Mouse (Mus musculus) heart, adult 2 months (tissue): ENCODE measurements around the gene Pdcd4. TPM values are rescaled to one million over a fixed set of nuclear protein-coding genes. Genes with fewer than 3 reads are reported as not detected.
"Not testable (repeated sequence)": the region's sequence is repeated elsewhere in the genome, so short reads cannot be mapped to it uniquely, and the experiment has no call there.

ENCODE experiments used
- DNase-seq, 2 experiments: peaks; one replicate each; pipeline ENCODE4 v3.0.0; 2021
- H3K27ac ChIP-seq: fragments of 200-600 bp; 2 replicates; pipeline ENCODE4 v1.8.1; 2022
- H3K27me3 ChIP-seq: fragments of 200-500 bp; 2 replicates; pipeline ENCODE4 v1.6.1; 2012; ENCODE audit warnings: mild to moderate bottlenecking, low read length, inconsistent platforms, mixed read lengths; ENCODE audit not compliant: control insufficient read depth, insufficient read depth
- H3K36me3 ChIP-seq: fragments of 200-500 bp; 2 replicates; pipeline ENCODE4 v1.6.1; 2012; ENCODE audit warnings: low read length, inconsistent platforms; ENCODE audit not compliant: control insufficient read depth, insufficient read depth
- H3K4me1 ChIP-seq: fragments of 200-500 bp; 2 replicates; pipeline ENCODE4 v1.6.1; 2011; ENCODE audit warnings: low read length; ENCODE audit not compliant: control insufficient read depth, insufficient read depth
- H3K4me3 ChIP-seq: fragments of 200-600 bp; 2 replicates; pipeline ENCODE4 v1.8.1; 2022
- H3K79me2 ChIP-seq: fragments of 200-500 bp; replicated peaks from 2 replicates; pipeline ENCODE4 v1.6.1; 2012; ENCODE audit warnings: mild to moderate bottlenecking, inconsistent platforms, low read length, moderate library complexity, mixed read lengths; ENCODE audit not compliant: control insufficient read depth, insufficient read depth
- H3K9ac ChIP-seq: fragments of 200-500 bp; 2 replicates; pipeline ENCODE4 v1.6.1; 2012; ENCODE audit warnings: low read depth, mild to moderate bottlenecking, control low read depth, inconsistent platforms, low read length, mixed read lengths
- CTCF ChIP-seq: fragments of 200-600 bp; IDR thresholded peaks from 2 replicates; pipeline ENCODE4 v1.8.1; 2022; ENCODE audit warnings: antibody characterized with exemption, mild to moderate bottlenecking, moderate library complexity
- EP300 ChIP-seq: fragments of 200-500 bp; IDR thresholded peaks from 2 replicates; pipeline ENCODE4 v1.6.1; 2011; ENCODE audit warnings: low read depth, low read length, control low read depth; ENCODE audit not compliant: insufficient read depth
- POLR2A ChIP-seq: fragments of 200-500 bp; IDR thresholded peaks from 2 replicates; pipeline ENCODE4 v1.6.1; 2011; ENCODE audit warnings: mild to moderate bottlenecking, low read depth, low read length, control low read depth; ENCODE audit not compliant: insufficient read depth
- WGBS: fragments of 180-500 bp; shearing (Covaris S2); methylation state at CpG from one replicate; pipeline ENCODE4 v1.1.7; 2018; 5-methylcytosine and 5-hydroxymethylcytosine counted together
- intact Hi-C: fragments of 180-260 bp; cut with DNase I; formaldehyde crosslinking; loops from one replicate; pipeline ENCODE4 v1.15.1; 2025
- polyA plus RNA-seq: library from polyadenylated mRNA; depleted of rRNA; stranded (reverse); fragments of >200 nt; gene quantifications from 2 replicates; pipeline ENCODE4 v1.2.3, GENCODE M21; 2012
- total RNA-seq, 2 experiments: library from RNA; stranded (reverse); gene quantifications; 2 replicates each; pipeline ENCODE4 v1.2.3; 2021

The Pdcd4 gene
- total and polyA plus RNA-seq, 3 experiments, result 4.2 to 22.9 (median 21.1) TPM

GRCm38 (mm10) chr19:53904833-53905480 lies 12.9 kb downstream of the Pdcd4 start:
- WGBS, result 25% methylated on average over 7 of the region's 7 CpGs
- no peak overlapping the region for H3K27ac ChIP-seq
- TF ChIP-seq CTCF (no peak), POLR2A (no peak), EP300 (no peak)
- intact Hi-C loops, result loop anchor here (5.0 to 10.0 kb wide), 3 partner anchors 53 to 260 kb away; no protein-coding TSS in a partner anchor
- H3K9ac ChIP-seq, result no peak overlapping the region; the same call in 1 of the 2 replicates
- H3K79me2 ChIP-seq, result peaks cover 6% of the 10 kb centered on the region; the same call in 1 of the 2 replicates
- peaks cover 15% of the 10 kb centered on the region for H3K4me1 ChIP-seq
- H3K27me3 ChIP-seq, result no peaks in the 10 kb centered on the region
- DNase-seq, result no peak
- no peaks in the 10 kb centered on the region; the same call in none of the 2 replicates for H3K36me3 ChIP-seq
- peak overlapping the region; percentile 70 for H3K4me3 ChIP-seq

DNA sequence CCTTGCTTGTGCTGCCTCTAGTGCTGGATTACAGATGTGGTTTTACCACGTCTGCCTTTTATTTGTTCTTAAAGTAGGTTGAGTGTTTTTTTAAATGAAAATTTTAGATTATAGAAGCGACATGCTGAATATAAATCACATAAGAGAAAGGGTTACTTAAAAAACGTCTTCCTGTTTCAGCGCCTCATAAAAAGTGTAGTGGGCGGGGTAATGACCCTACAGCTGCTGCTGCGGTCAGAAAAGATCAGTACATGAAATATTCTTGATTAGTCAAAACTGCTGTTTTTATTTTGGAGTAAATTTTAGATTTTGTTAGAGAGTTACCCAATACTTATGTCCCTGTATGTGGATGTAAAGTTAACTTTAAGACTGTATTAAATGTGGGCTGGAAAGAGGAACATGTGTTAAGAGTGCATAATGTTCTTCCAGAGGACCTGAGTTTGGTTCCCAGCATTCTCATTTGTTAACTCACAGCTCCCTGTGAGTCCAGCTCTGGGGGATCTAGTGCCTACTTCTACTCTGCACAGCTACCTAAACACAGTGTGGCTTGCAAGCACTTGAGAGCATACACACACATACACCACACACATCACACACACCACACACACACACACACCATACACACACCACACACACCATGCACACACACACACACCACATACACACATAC lies 14.1 kb downstream of the Pdcd4 start:
- TF ChIP-seq POLR2A (no peak), CTCF (peak; percentile 17; the same call in 1 of the 2 replicates)
- Histone ChIP-seq H3K27ac (no peak overlapping the region), H3K4me3 (no peak overlapping the region), H3K36me3 (no peaks in the 10 kb centered on the region; the same call in none of the 2 replicates), H3K4me1 (peaks cover 15% of the 10 kb centered on the region), H3K9ac (no peak overlapping the region), H3K79me2 (peaks cover 6% of the 10 kb centered on the region; the same call in 1 of the 2 replicates), H3K27me3 (no peaks in the 10 kb centered on the region)
- DNase-seq, result no peak
- intact Hi-C loops, result loop anchor here (10.0 kb wide), 1 partner anchor 261 kb away; no protein-coding TSS in a partner anchor
- 34% methylated on average over 6 of the region's 6 CpGs for WGBS

DNA sequence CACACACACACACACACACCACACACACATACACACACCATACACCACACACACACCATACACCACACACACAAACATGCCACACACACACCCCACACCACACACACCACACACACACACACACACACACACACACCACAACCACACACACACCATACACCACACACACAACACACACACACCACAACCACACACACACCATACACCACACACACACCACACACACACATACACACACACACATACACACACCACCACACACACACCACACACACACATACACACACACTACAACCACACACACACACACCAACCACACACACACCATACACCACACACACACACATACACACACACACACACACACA lies 14.7 kb downstream of the Pdcd4 start:
- not testable (repeated sequence) for H3K4me3 ChIP-seq, H3K36me3 ChIP-seq, H3K9ac ChIP-seq, H3K79me2 ChIP-seq, DNase-seq, H3K27me3 ChIP-seq, H3K27ac ChIP-seq
- H3K4me1 ChIP-seq, result peaks cover 14% of the 10 kb centered on the region
- intact Hi-C loops, result loop anchor here (10.0 kb wide), 1 partner anchor 262 kb away; no protein-coding TSS in a partner anchor

DNA sequence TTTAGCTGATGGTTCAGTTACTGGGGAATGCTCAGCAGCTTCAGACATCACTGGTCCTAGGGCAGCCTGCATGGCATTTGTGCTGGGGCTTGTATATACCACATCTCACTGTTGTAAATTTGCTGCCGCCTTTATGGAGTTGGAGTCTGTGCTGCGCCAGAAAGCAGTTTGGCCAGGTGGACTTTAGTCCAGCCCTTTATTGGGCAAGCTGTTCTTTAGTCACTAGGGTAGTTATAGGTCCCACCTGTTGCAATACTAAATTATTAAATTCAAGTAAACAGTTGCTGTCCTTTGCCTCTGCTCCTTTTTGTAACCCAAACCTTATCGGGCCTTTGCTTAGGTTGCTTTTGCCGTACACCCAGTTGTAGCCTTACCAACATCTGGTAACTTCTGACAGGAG lies 22.9 kb downstream of the Pdcd4 start:
- WGBS, result 95% methylated on average over 4 of the region's 4 CpGs

GRCm38 (mm10) chr19:53919541-53919940 lies 27.5 kb downstream of the Pdcd4 start:
- Histone ChIP-seq H3K27ac (no peak overlapping the region), H3K36me3 (no peaks in the 10 kb centered on the region), H3K9ac (no peak overlapping the region), H3K79me2 (no peaks in the 10 kb centered on the region), H3K4me3 (no peak overlapping the region), H3K27me3 (no peaks in the 10 kb centered on the region), H3K4me1 (no peaks in the 10 kb centered on the region)
- WGBS, result 91% methylated on average over 10 of the region's 10 CpGs
- DNase-seq, result no peak
- TF ChIP-seq EP300 (no peak), POLR2A (no peak), CTCF (no peak)
- intact Hi-C loops, result no loop called here

More for the DNA sequence above, 22.9 kb downstream of the Pdcd4 start:
- intact Hi-C loops, result no loop called here
- peaks cover 11% of the 10 kb centered on the region for H3K36me3 ChIP-seq
- TF ChIP-seq POLR2A, result no peak
- peaks cover 2% of the 10 kb centered on the region; the same call in 1 of the 2 replicates for H3K4me1 ChIP-seq
- H3K79me2 ChIP-seq, result no peaks in the 10 kb centered on the region
- DNase-seq, result no peak
- no peaks in the 10 kb centered on the region for H3K27me3 ChIP-seq
- no peak overlapping the region for H3K9ac ChIP-seq
- H3K4me3 ChIP-seq, result no peak overlapping the region
- H3K27ac ChIP-seq, result no peak overlapping the region

- H3K36me3 ChIP-seq, DNase-seq, intact Hi-C loops, H3K27ac ChIP-seq, H3K27me3 ChIP-seq, H3K4me3 ChIP-seq, H3K79me2 ChIP-seq, H3K9ac ChIP-seq, H3K4me1 ChIP-seq: not testable (repeated sequence)
- 92% methylated on average over 3 of the region's 3 CpGs for WGBS
These were observed 30.0 kb downstream of the Pdcd4 start for GRCm38 (mm10) chr19:53921996-53922395.
